Mouse (Mus musculus): ENCODE data around the gene Tomm70a. TPM values are rescaled to one million over a fixed set of nuclear protein-coding genes. Genes with fewer than 3 reads are reported as not detected.
"Not testable (repeated sequence)": the region's sequence is repeated elsewhere in the genome, so short reads cannot be mapped to it uniquely, and the experiment has no call there.

Tomm70a gene
- polyA plus RNA-seq, 1 experiment from 2014 or later, result 55.8 TPM

DNA sequence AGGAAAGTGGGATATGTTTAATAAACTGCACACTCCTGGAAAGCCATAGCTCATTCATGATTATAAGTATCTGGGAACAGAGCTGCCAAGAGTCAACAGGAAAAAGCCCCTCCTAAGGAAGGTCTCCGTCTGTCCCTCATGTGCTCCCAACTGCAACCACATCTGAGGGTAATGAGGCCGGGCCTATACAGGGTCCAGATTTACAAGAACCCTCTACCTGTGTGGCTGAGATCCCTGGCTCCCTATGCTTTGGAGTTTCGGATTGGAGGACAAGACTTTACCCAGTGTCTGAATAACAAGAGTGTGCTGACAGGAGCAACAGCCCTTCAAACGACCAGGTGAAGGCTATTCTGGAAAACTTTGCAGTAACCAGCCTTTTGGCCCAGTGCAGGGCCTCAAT is 36.2 kb downstream of the Tomm70a start:
- H3K27ac ChIP-seq, result no peak overlapping the region
- WGBS, result 68% methylated on average over 4 of the region's 4 CpGs
- no peak overlapping the region for H3K9ac ChIP-seq
- H3K27me3 ChIP-seq (replicated peaks), result no peaks in the 10 kb centered on the region
- peak; percentile 17 for ATAC-seq
- no peak overlapping the region for H3K4me2 ChIP-seq (replicated peaks)
- H3K9me3 ChIP-seq, result no peaks in the 10 kb centered on the region
- H3K36me3 ChIP-seq, result peaks cover 14% of the 10 kb centered on the region; the same call in 1 of the 2 replicates
- H3K4me3 ChIP-seq (replicated peaks), result no peak overlapping the region
- no peaks in the 10 kb centered on the region for H3K4me1 ChIP-seq (replicated peaks)

GRCm38 (mm10) chr16:57159835-57160234 is 38.3 kb downstream of the Tomm70a start:
- Histone ChIP-seq H3K36me3 (peaks cover 10% of the 10 kb centered on the region; the same call in 1 of the 2 replicates), H3K9ac (no peak overlapping the region), H3K4me3 (replicated peaks) (no peak overlapping the region), H3K27me3 (replicated peaks) (no peaks in the 10 kb centered on the region), H3K4me2 (replicated peaks) (no peak overlapping the region), H3K9me3 (no peaks in the 10 kb centered on the region), H3K4me1 (replicated peaks) (no peaks in the 10 kb centered on the region), H3K27ac (no peak overlapping the region)
- WGBS, result 68% methylated on average over 7 of the region's 7 CpGs
- ATAC-seq, result no peak

- H3K4me2 ChIP-seq (replicated peaks), result no peak overlapping the region
- ATAC-seq, result no peak
- peaks cover 4% of the 10 kb centered on the region; the same call in 1 of the 2 replicates for H3K4me1 ChIP-seq (replicated peaks)
- WGBS, result 91% methylated on average over 5 of the region's 5 CpGs
- H3K27ac ChIP-seq, result no peak overlapping the region
- H3K9ac ChIP-seq, result no peak overlapping the region
- no peak overlapping the region for H3K4me3 ChIP-seq (replicated peaks)
- H3K9me3 ChIP-seq, result no peaks in the 10 kb centered on the region
- 0 out of 2 replicates have a peak, but pooled peaks cover 2% of the 10 kb centered on the region for H3K36me3 ChIP-seq
- no peaks in the 10 kb centered on the region for H3K27me3 ChIP-seq (replicated peaks)
These were observed 41.3 kb downstream of the Tomm70a start for GRCm38 (mm10) chr16:57162841-57163240.

DNA sequence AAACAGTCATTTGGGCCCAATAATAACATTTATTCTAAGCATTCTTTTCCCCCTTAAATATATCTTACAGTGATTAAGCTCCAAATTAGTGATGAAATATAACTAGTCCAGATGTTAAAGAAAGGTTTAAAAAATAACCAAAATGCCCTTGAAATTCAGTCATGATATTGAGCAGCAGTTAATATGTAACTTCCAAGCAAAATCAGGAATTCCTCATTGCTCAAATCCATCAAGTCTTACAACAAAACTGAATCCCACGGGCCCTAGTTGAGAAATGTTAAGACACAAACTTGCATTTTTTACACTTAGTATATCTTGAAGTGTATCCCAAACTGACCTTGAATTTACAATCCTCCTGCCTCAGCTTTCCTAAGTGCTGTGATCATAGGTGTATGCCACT is 42.2 kb downstream of the Tomm70a start:
- WGBS, result 63% methylated on average over 1 of the region's 1 CpGs
- Histone ChIP-seq H3K4me1 (replicated peaks) (peaks cover 4% of the 10 kb centered on the region; the same call in 1 of the 2 replicates), H3K27ac (no peak overlapping the region), H3K4me3 (replicated peaks) (no peak overlapping the region), H3K4me2 (replicated peaks) (no peak overlapping the region), H3K9ac (no peak overlapping the region), H3K9me3 (no peaks in the 10 kb centered on the region), H3K27me3 (replicated peaks) (no peaks in the 10 kb centered on the region), H3K36me3 (no peaks in the 10 kb centered on the region)
- ATAC-seq, result no peak

GRCm38 (mm10) chr16:57165157-57165556 is 43.7 kb downstream of the Tomm70a start:
- ATAC-seq, result no peak
- WGBS, result 95% methylated on average over 5 of the region's 5 CpGs
- no peaks in the 10 kb centered on the region for H3K9me3 ChIP-seq
- no peak overlapping the region for H3K4me2 ChIP-seq (replicated peaks)
- H3K27me3 ChIP-seq (replicated peaks), result no peaks in the 10 kb centered on the region
- no peak overlapping the region for H3K9ac ChIP-seq
- H3K36me3 ChIP-seq, result no peaks in the 10 kb centered on the region
- no peak overlapping the region for H3K27ac ChIP-seq
- H3K4me1 ChIP-seq (replicated peaks), result peaks cover 4% of the 10 kb centered on the region; the same call in 1 of the 2 replicates
- H3K4me3 ChIP-seq (replicated peaks), result no peak overlapping the region

DNA sequence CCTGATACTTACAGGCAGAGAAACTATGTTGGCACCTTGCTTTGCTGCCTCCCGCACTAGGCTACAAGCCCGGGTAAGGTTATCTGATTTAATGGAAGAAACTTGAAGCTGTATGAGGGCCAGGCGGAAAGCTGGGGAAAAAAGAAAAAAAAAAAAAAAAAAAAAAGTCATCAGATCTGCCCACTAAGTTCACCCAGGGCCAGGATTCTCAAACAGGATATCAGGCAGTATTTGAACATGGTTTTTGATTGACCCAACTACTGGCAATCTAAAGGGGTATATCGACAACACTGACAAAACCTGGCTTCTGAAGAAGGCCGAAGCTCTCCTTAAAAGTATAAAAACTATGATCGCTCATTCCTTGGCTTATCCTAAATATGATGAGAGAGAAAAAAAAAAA is 44.6 kb downstream of the Tomm70a start:
- no peak for ATAC-seq
- no peak overlapping the region for H3K9ac ChIP-seq
- no peaks in the 10 kb centered on the region for H3K9me3 ChIP-seq
- peaks cover 4% of the 10 kb centered on the region; the same call in 1 of the 2 replicates for H3K4me1 ChIP-seq (replicated peaks)
- H3K4me2 ChIP-seq (replicated peaks), result peak overlapping the region; percentile 74
- no peak overlapping the region for H3K27ac ChIP-seq
- WGBS, result 84% methylated on average over 6 of the region's 6 CpGs
- no peaks in the 10 kb centered on the region for H3K27me3 ChIP-seq (replicated peaks)
- 0 out of 2 replicates have a peak overlapping the region, but pooled peaks have one; percentile 77 for H3K4me3 ChIP-seq (replicated peaks)
- 0 out of 2 replicates have a peak, but pooled peaks cover 2% of the 10 kb centered on the region for H3K36me3 ChIP-seq

- ATAC-seq, result peak; percentile 99
- whole genome bisulfite sequencing, result under 1% methylated on average over 58 of the region's 58 CpGs
These were observed 45.4 kb downstream of the Tomm70a start, which contains the start of gene Nit2 for GRCm38 (mm10) chr16:57166611-57167513. Nit2 (minus strand) TSS chr16:57167341.

DNA sequence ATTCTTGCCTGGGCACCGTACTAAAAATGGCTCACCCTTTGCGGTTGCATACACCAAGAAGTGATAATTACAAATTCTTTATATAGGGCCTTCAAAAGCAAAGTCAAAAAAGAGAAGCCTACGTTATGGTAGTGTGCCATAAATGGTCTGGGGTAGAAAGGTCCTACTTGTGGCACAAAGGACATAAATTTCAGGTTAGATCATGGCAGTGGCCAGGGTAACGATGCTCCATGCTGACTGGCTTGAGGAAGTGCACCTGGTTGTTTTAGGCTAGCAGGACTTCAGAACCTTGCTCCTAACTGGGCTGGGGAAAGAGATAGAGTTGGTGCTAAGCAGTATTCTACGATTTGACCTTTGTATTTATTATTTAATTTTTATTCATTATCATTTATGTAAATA is 46.0 kb downstream of the Tomm70a start:
- 17% methylated on average over 5 of the region's 5 CpGs for WGBS
- Histone ChIP-seq H3K9ac (peak overlapping the region; percentile 84), H3K27me3 (replicated peaks) (no peaks in the 10 kb centered on the region), H3K4me1 (replicated peaks) (peaks cover 4% of the 10 kb centered on the region; the same call in 1 of the 2 replicates), H3K4me2 (replicated peaks) (peak overlapping the region; percentile 74), H3K4me3 (replicated peaks) (peak overlapping the region; percentile 77), H3K9me3 (no peaks in the 10 kb centered on the region), H3K27ac (0 out of 2 replicates have a peak overlapping the region, but pooled peaks have one; percentile 7), H3K36me3 (0 out of 2 replicates have a peak, but pooled peaks cover 3% of the 10 kb centered on the region)
- peak; percentile 26 for ATAC-seq

More at GRCm38 (mm10) chr16:57166611-57167513, 45.4 kb downstream of the Tomm70a start, which contains the start of gene Nit2:
- H3K4me3 ChIP-seq (replicated peaks), result peak within 1 kb of the TSS; percentile 77
- no peaks in the 10 kb centered on the region for H3K27me3 ChIP-seq (replicated peaks)
- H3K9ac ChIP-seq, result peak within 1 kb of the TSS; percentile 84
- H3K27ac ChIP-seq, result peak within 1 kb of the TSS; percentile 91
- no peaks in the 10 kb centered on the region for H3K9me3 ChIP-seq
- H3K4me2 ChIP-seq (replicated peaks), result peak within 1 kb of the TSS; percentile 74
- H3K4me1 ChIP-seq (replicated peaks), result peaks cover 4% of the 10 kb centered on the region; the same call in 1 of the 2 replicates
- H3K36me3 ChIP-seq, result 0 out of 2 replicates have a peak, but pooled peaks cover 3% of the 10 kb centered on the region

DNA sequence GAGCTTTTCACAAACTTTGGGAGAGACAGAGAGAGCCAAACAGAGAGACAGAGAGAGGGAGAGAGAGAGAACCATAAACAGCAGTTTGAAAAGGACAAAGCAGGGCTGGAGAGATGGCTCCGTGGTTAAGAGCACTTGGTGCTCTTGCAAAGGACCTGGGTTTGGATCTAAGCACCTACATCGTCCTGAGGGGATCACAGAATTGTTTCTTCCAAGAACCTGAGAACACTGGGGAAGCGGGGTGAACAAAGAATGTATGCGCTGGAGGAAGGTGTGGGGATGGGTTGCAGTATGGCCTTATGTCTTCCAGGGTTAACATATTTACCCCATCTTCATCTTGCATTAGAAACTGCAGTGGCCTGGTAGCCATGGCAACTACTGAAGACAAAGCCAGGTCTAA is 46.7 kb downstream of the Tomm70a start:
- Histone ChIP-seq H3K4me2 (replicated peaks) (no peak overlapping the region), H3K27ac (no peak overlapping the region), H3K4me3 (replicated peaks) (no peak overlapping the region), H3K4me1 (replicated peaks) (peaks cover 4% of the 10 kb centered on the region; the same call in 1 of the 2 replicates), H3K36me3 (0 out of 2 replicates have a peak, but pooled peaks cover 3% of the 10 kb centered on the region), H3K27me3 (replicated peaks) (no peaks in the 10 kb centered on the region), H3K9me3 (no peaks in the 10 kb centered on the region), H3K9ac (no peak overlapping the region)
- no peak for ATAC-seq
- 73% methylated on average over 4 of the region's 4 CpGs for WGBS

DNA sequence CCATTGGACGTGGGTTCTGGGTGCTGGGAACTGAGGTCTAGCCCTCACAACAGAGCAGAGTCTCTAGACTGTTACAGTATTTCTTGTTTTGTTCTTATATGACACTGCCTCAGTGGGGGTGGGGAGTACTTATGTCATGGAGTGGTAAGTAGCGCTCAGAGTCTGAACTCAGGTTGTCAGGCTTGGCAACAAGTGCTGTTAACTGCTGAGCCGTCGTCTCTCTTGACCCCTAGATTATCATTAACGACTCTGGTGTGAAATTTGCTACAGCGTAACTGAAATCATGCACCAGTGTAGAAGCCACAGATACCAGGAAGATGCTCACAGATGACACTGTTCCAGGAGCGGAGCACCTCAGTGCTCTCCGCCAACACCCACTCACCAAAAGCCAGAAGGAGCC is 49.7 kb downstream of the Tomm70a start:
- no peak overlapping the region for H3K27ac ChIP-seq
- H3K9ac ChIP-seq, result no peak overlapping the region
- WGBS, result 90% methylated on average over 8 of the region's 8 CpGs
- H3K4me1 ChIP-seq (replicated peaks), result peaks cover 4% of the 10 kb centered on the region; the same call in 1 of the 2 replicates
- H3K4me2 ChIP-seq (replicated peaks), result no peak overlapping the region
- no peak for ATAC-seq
- no peaks in the 10 kb centered on the region for H3K9me3 ChIP-seq
- 0 out of 2 replicates have a peak, but pooled peaks cover 3% of the 10 kb centered on the region for H3K36me3 ChIP-seq
- H3K27me3 ChIP-seq (replicated peaks), result no peaks in the 10 kb centered on the region
- no peak overlapping the region for H3K4me3 ChIP-seq (replicated peaks)

DNA sequence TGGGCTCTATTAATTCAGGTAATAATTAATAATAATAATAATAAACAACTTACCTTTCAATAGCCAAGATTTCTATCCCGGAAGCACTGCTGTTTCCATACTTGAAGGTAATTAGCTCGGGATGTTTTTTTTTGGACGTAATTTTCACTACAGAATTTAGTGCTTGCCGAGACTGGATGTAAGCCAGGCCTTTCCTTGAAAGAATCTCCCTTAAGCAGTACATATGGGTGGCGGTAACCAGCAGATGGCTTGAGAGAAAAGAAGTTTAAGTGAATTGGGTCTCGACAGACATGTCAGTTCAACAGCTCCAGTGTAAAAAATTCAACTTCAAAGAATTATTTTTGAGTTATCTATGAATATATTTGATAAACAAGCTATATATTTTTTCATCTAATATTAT is 50.1 kb downstream of the Tomm70a start:
- 82% methylated on average over 6 of the region's 6 CpGs for WGBS
- Histone ChIP-seq H3K36me3 (0 out of 2 replicates have a peak, but pooled peaks cover 3% of the 10 kb centered on the region), H3K4me2 (replicated peaks) (no peak overlapping the region), H3K9ac (no peak overlapping the region), H3K27ac (no peak overlapping the region), H3K4me3 (replicated peaks) (no peak overlapping the region), H3K27me3 (replicated peaks) (no peaks in the 10 kb centered on the region), H3K4me1 (replicated peaks) (peaks cover 4% of the 10 kb centered on the region; the same call in 1 of the 2 replicates), H3K9me3 (no peaks in the 10 kb centered on the region)
- ATAC-seq, result no peak

DNA sequence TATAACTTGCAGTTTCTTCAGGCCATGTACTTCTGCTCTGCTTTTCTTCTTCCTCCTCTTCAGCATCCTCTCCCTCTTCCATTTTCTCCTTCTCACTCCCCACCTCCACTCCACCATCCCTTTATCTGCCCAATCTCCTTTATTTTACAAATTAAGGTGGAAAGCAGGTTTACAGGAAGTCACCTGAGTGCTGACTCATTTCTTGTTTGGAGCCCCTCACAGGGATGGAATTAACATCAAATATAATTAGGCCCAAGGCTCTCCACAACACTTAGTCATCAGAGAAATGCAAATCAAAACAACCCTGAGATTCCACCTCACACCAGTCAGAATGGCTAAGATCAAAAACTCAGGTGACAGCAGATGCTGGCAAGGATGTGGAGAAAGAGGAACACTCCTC is 53.0 kb downstream of the Tomm70a start:
- not testable (repeated sequence) for H3K4me3 ChIP-seq (replicated peaks); ATAC-seq; H3K9me3 ChIP-seq; H3K9ac ChIP-seq; H3K27me3 ChIP-seq (replicated peaks); H3K4me2 ChIP-seq (replicated peaks); H3K4me1 ChIP-seq (replicated peaks); H3K36me3 ChIP-seq; H3K27ac ChIP-seq
